Mouse (Mus musculus) retina, postnatal 1 day (tissue): ENCODE data around the gene Ube4a.

Source experiments
- DNase-seq: peaks from one replicate; pipeline ENCODE4 v3.0.0-alpha.2; 2012

Gene Ube4a

DNA sequence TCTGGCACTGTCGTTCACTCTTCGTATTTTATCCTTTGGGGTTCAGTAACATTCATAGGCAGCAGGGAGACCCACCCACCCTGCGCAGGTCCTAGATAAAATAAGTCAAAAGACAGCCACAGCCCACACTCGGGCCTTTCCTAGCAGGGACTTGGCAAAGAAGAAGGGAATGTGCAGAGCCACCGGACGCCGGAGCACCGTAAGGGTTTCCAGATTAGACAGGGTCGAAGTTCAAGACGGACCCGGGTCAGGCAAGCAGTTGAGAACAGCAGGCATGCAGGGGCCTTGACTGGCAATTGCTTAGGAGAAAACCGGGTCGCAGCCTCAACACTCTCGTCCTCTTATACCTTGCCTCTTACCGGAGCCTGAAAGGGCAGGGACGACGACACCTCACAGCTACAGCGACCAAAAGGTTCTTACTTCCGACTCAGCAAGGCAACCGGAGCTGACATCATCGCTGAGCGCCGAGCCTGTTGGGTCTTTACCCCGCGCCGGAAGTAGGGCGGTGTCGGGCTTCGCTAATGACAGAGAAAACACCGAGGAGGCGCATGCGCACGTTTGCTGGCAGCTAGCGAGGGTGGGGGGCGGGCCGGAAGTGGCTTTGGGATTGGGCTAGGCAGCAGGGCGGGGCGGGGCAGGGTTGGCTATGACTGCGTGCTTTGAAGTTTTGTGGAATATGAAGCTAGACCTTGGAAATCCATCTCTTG, at the start of gene Ube4a:
Ube4a (minus strand) TSS at position 475 of the 707 bp plus-strand sequence.
- DNase-seq: peak; percentile 99

DNA sequence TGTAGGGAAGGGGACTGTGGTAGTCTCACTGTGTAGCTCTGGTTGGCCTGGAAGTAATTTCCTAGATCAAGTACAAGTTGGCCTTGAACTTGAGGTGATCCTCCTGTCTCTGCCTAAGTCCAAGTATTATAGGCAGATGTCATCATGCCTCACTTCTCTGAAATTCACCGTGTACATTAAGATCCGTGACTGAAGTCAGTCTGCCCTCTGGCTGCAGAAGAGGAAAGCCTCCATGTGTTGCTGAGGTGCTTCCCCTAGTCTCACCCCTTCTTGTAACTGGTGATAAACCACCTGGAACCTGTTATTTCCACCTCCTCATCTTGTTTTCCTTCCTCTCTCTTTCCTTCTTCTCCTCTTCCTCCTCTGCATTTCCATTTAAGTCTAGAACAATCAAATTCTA, 49.5 kb upstream of the Ube4a start:
- DNase-seq: no peak

DNA sequence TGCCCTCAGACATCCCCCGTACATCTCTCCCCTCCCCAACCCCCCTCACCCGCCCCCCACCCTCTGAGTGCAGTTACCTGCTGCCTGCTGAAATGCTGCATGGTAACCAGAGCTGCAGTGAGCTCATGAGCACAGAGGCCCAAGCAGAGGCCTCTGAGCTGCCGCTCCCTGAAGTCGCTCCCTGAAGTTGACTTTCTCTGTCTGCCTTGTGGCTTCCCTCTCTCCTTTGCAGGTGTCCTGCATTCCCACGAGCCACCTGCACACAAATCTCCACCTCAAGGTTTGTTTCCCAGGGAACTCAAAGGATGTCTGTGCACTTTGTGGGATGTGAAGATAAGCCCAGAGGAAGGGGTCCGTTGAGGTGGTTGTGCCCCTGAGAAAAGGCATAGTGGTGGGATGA, 45.9 kb upstream of the Ube4a start:
- no peak for DNase-seq

DNA sequence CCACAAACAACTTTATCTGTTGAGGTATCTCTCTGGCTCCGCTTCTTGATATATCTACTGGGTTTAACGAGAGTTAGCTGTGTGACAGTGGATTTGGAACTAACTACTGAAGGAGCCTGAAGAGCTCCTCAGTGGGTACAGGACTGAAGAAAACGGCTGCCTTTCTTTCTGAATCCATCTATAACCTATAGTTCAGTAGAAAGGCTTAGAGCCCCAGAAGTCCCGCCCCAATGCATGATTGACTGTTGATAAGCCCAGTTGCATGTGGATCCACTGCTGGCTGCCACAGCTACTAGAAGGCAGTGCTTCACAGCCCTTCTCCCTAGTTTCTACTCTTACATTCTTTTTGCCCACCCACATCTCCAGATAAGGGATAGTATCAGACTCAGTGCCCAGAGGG, 45.1 kb upstream of the Ube4a start:
- no peak for DNase-seq

DNA sequence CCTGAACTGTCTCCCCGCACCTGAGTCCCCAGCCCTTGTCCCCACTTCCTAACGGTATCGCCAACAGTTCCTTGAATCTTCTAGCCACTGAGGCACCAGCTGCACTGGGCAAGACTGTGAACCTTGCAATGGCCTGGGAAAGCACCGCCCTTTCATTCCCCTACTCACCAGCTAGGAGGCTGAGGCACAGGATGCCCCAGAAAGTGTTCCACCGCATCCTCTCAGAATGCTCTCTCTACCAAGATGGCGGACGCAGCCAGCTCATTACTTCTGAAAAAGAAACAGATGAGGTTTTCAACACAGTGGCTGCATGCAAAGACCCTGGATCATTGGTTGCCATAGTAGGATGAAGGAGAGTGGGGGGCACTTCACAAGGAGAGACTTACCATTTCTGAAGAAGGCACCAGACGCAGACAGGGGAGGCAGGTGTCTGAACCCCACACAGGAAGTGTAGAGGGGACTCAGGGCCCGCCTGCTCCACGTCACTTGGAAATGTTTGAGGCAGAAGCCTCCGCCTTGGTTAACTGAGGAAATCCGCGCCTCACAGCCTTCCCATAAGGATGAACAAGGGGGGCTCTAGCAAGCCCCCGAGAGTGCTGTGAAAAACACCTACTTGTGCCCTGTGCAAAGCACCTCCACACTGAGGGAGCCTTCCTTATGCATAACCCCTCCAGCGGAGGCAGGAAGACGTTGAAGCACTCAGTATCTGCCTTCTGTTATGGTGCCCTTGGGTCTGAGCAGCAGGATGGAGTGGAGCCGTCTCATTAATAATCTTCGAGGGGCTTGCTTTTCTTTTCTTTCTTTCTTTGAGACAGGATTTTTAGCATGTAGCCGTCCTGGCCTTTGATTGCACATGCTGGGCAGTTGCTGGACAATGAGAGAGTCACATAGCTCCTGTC, 44.0 kb upstream of the Ube4a start, which contains the start of gene Cd3e:
Cd3e (minus strand) TSS at position 448 of the 899 bp plus-strand sequence.
- DNase-seq: no peak

DNA sequence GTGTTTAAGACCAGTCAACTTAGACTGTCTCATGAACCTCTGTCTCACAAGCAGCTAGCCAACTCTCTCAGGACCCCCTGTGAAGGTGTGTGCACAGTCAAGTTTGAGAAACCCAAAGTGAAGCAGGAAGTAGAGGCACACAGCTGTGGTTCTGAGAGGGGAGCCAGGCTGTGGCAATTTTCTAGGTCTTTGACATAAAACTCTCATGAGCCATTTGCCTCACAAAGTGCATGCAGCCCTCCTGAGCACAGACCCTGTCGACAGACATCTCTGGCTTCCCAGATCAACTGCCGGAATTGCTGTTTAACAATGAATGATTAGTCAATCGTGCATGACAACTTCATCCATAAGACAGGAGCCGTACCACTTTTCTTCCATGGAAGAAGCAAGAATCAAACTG, 42.9 kb upstream of the Ube4a start:
- no peak for DNase-seq

DNA sequence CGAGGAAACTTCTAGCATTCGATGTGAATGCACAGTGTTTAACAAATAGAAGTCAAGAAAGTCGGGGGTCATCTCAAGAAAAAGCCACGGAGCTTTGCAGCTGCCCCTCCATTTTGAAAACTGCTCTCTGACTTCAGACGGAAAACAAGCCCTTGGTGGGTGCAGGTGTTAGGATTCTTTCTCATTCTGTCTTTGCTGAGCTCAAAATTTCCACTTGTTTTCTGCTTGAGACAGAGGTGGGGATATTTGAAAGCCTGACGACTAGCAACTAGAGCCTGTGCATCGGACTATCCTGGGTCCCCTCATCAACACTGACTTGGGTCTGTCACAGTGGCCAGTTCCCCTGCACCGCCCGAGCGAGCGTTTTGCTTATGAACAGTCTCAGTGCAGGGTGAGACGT, 42.0 kb upstream of the Ube4a start:
- no peak for DNase-seq

DNA sequence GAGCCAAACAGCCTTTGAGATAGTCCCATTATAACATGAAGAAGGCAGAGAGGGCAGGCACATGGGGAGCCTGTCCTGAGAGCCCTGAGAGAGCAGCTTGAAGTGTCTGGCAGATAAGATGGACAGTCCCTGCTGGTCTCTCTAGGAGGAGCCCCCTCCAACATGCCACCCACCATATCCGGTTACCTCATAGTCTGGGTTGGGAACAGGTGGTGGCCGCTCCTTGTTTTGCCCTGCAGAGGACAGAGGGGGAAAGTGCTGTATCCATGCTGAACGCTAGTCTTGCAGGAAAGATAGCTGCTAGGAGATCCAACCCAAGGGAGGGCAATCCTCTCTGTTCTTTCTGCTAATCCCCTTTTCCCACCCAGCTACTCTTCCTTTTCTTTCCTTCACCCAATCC, 34.8 kb upstream of the Ube4a start:
- DNase-seq: no peak

DNA sequence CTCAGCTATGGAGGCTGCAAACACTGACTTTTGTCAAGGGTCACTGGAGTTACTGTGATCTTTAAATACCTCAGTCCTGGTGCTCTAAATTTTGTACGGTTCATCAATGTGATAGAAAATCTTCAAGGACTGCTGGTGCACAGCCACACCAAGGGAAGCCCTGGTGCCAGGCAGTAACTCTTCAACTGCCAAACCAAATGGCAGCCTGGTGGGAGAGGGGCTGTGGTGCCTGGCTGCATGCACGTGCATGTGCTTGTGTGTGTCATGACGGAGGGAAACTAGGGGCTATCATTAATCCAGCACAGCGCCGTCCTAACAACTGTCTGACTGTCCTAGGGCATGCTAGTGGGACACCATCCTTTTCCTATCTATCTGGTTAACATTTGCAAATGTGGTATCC, 34.4 kb upstream of the Ube4a start:
- DNase-seq: no peak

DNA sequence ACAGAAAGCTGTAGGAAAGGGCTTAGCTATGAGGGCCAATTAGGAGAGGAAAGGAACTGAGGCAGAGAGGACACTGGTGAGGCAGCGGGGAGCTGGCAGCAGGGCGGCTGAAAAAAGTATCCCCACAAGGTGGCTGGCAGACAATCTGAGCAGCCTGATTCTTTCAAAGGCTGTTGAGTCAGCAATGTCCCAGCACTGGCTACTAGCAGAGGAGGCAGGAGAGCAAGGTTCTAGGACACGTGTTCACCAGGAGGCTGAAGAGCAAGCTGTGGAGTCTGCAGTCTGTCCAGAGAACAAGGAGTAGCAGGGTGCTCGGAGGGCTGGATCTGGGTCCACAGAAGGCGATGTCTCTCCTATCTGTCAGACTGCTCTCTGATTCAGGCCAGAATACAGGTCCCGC, 33.8 kb upstream of the Ube4a start:
- no peak for DNase-seq

DNA sequence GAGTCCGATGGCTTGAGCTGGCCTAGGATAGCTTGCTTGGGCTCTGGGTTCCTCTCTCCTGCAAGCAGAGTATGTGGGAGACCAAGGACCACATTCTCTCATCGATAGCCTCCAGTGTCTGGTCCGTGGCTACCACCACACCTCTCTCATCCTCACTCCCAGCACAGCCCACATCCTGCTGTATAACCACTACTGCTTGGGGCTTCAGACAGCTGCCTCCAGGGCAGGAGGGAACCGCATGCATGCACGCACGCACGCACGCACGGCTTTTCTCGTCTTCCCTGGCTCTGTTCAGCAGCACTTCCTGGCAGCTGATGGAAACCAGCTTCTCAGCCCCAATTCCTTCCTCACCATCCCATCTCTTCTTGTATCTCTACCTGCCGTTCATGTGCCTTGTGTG, 32.7 kb upstream of the Ube4a start:
- DNase-seq: no peak

DNA sequence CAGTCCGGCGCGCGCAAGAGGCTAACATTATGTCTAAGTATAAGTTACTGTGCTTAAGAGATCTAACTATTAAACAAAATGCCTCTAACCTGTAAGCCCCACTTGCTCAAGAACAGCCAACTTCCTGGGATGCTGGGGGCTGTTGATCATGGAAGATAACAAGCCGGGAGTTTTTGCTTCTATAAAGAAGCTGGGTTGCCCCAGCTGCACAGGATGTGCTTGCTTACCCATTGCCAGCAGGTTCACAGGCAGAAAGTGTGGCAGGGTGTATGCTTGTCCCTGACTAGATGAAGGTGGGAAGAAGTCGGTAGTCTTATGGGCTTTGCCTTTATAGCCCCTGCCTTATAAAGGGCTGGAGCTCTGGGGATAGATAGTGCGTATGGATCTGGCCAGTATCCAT, 31.2 kb upstream of the Ube4a start:
- DNase-seq: no peak

DNA sequence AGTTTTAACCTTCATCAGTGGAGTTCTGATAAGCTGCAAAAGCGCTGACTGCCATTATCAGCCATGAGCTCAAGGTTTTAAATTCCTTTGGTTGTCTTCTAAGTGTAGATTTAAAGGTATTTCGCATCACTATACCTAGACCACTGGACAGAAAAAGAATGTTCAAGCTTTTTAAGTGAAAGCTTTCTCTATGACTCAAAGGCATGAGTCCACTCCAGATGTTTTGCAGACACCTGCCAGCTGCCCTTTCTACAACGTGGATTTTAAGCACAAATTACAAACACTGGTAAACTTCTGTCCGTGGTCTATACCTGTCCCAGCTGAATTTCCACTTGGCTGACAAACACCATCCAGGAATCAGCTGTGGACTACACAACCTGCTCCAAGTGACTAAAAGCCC, 29.6 kb upstream of the Ube4a start:
- DNase-seq: no peak

DNA sequence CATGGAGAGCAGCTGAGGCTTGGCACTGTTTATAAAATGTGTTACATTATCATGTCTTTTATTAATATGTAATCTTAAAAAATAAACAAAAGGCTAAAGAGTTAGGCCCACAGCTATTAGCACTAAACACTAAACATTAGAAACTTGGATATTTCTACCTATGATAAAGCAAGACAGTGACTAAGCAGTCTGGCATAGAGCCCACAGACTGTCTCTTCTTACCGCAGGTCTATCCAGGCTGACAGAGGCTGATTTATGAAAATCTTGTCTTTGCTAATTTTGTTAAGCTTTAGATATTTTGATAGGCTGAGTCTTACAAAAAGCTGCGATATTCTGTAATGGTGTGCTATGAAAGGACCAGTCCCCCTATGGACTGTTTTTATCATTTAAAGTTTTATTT, 27.9 kb upstream of the Ube4a start:
- DNase-seq: no peak

DNA sequence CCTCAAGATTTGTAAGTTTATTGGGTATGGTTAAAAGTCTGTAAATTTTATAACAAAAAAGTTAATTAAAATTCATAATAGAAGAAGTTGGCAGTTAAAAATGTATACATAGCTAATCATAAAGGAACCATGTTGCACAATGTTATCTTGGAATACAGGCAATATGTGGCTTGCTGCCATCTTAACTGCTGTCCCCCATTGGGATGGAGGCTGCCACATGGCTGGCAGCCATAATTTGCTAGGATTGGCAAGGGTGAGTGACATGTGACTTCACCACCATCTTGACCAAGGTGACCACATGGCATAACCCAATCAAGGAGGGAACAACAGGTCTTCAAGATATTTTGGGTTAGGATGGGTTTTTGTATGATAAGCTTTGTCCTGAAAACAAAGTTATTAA, 26.9 kb upstream of the Ube4a start:
- DNase-seq: no peak

DNA sequence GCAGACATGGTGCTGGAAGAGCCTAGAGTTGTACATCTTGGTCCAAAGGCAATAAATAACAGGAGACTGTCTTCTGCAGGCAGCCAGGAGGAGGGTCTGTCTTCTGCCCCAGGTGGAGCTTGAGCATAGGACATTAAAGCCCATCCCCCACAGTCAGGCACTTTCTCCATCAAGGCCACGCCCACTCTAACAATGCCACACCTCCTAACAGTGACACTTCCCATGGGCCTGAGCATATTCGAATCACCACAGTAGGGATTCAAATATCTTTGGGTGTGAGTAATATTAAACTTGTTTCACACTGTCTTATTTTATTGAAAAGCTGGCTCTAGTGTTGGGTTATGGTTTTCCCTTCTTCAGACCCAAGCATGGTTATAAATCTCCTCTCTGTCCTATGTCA, 26.4 kb upstream of the Ube4a start:
- no peak for DNase-seq

DNA sequence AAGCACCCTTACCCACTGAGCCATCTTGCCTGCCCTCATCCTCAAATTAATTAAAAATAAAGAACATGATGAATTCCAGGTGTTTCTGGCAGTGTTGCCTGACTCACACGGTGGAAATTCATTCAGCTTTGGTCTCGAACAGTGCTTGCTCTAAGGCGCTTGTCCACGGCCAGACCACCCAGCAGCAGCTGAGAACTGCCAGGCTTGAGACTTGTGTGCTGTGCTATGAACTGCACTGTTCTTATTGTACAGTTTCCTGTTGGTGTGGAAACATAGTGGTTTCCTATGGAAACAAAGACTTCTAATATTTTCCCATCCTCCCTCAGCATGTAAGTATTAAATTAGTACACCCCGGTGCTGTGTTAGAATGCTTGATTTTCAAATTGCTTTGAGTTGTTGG, 21.6 kb upstream of the Ube4a start:
- no peak for DNase-seq

DNA sequence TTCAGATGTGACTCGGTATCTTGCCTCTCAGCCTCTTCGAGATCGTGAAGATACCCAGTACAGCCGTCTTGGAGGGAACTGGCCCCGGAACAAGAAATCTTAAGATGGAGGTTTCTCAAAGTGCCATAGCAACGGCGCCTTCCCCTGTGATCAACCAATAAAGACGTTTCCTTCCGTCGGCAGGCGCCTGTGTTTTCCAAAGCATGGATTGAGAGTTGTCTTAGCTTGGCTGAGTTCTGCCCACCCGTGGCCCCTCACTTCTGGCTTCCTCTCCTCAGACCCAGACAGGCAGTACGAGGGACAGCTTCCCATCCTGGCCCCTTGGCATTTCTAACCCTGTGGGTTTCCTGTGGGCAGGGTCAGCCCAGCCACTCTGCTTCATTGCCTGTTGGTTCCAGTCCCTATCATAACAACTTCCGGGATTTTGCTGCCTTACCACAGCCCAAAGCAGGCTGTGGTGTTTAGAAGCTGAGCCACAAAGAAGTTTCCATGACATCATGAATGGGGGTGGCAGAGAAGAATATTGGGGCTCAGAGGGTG, 20.9 kb upstream of the Ube4a start:
- DNase-seq: no peak

DNA sequence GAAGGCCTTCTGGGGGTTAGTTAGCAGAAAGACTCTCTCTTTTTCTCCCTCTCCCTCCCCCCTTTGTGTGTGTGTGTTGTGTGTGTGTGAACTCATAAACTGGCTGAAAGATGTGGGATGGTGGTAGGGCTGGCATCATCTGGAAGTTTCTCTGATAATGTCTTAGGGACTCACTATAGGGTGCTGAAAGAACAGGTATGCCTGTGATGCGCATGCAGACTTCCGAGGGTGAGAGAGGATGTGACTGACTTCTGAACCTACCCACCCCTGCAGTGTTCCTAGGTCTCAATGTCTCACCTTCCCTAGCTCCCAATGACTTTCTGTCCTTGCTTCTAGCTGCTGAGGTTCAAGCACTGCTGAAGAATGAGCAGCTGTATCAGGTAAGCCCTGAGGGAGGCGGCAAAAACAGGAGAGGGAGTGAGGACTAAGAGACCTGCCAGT, 20.3 kb upstream of the Ube4a start:
- DNase-seq: no peak

DNA sequence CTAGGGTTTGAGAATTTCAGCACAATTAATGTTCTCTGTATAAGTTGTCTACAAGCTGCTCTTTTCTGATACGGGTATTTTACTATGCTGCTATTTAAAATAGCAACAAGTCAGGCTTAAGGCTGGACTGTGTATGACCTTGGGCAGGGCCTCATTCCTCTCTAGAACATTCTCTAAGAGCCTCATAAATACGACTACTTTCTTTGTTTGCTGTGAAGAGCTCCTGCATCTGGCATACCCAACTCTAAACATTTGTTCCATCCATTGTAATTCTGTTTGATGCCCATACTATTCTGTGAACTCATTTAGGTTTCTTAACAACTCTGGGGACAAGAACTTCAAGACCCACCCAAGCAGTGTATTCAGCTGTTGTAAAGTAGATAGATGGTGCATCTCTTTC, 17.6 kb upstream of the Ube4a start:
- no peak for DNase-seq

DNA sequence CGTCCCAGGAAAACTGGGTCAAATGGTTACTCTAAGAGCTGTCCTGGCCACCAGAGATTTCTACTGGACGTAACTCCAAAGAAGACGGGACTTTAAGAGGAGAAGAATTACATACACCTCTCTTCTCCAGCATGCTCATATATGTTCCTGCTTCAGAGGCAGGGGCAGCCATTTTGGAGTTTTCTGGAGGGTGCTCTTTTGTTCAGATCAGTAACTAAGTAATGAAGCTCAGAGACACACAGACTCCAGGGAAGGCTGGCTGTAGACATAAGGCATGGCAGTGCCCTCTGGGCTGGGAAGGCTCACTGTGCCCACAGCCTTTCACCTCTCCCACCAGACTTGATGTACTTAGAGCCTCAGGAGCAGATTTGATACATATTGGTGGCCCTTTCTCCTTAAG, 17.1 kb upstream of the Ube4a start:
- DNase-seq: no peak

DNA sequence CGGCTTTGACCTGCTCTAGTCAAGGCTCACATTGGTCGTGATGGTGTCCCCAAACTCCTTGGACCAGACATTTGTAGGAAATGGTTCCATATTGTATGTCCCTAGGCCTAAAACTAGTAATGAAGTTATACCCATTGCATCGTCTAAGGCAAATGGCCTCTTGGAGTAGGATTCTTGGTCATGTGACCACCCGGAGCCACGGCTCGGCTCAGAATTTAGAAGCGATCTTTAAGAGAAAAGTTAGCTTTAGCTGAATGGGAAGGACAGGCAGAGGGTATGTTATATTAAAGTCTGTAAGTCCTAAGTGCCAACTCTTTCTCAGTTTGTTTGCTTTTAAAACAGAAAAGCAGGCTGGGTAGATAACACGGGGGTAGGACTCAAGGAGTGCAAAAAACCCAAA, 16.7 kb upstream of the Ube4a start:
- DNase-seq: no peak

DNA sequence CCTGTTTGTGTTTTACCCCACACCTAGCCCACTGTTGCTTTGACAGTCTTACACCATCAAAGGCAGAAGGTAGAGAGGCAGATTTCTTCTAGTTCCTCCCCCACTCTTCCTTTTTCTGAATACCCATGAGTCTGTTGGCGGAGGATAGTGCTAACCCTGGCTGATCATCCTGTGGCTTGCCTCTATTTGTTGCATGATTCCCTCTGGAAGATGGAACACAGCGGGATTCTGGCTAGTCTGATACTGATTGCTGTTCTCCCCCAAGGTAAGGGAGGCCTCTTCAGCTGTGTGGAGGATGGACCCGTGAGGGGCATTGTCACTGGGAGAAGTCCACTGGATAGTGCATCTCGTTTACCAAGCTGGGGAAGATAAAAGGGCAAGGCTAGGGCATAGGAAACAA, 16.3 kb upstream of the Ube4a start, which contains the start of gene Cd3d:
Cd3d (plus strand) TSS at position 111 of the 400 bp plus-strand sequence.
- DNase-seq: no peak

DNA sequence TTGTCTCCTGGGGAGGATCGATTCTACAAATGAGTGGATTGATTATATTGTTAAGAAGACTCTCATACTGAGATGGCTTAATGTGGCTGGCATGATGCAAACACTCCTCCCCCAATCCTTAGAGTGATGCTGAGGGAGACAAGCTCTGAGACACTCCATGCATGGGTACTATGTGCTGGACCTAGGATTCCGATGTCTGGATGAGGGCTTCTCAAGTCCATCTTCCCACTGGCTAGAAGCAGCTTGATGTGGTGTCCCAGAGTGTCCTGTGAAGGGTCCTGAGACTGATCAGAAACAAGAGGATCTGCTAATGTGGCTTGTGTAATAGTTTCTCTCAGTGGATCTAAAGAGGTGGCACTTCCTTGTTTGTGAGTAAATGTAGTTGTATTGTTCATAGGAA, 15.7 kb upstream of the Ube4a start:
- no peak for DNase-seq
